Mouse (Mus musculus) E14TG2a.4 (cell line): ENCODE data around the gene Ssr1.

ENCODE experiments used
- CTCF ChIP-seq: conservative IDR thresholded peaks from 2 replicates; pipeline ENCODE4 v1.5.1; 2014; ENCODE audit warnings: low read length
- NANOG ChIP-seq: IDR thresholded peaks from 2 replicates; pipeline ENCODE4 v1.6.1; 2014; ENCODE audit warnings: borderline replicate concordance, low read length, mixed read lengths
- POU5F1 ChIP-seq: IDR thresholded peaks from 2 replicates; pipeline ENCODE4 v1.6.1; 2014; ENCODE audit warnings: low read length, borderline replicate concordance

GRCm38 (mm10) chr13:37929532-37929931 is 64.5 kb downstream of the Ssr1 start:
- TF ChIP-seq CTCF (no peak), POU5F1 (no peak), NANOG (no peak)
